Mouse (Mus musculus): ENCODE data around the gene Actl10. TPM values are rescaled to one million over a fixed set of nuclear protein-coding genes. Genes with fewer than 3 reads are reported as not detected.

Actl10 gene
- polyA plus RNA-seq, 1 experiment from 2014 or later = 0.33 TPM

- Histone ChIP-seq H3K9me3 (no peaks in the 10 kb centered on the region), H3K27ac (replicated peaks) (0 out of 2 replicates have a peak overlapping the region, but pooled peaks have one; percentile 74), H3K36me3 (no peaks in the 10 kb centered on the region), H3K27me3 (no peaks in the 10 kb centered on the region), H3K9ac (peak overlapping the region; percentile 67; the same call in 1 of the 2 replicates), H3K4me3 (peak overlapping the region; percentile 79), H3K4me1 (replicated peaks) (peaks cover 50% of the 10 kb centered on the region), H3K4me2 (peak overlapping the region; percentile 87)
- no peak for ATAC-seq (ENCODE audit: low read depth)
- 60% methylated on average over 4 of the region's 4 CpGs for WGBS
Measured at GRCm38 (mm10) chr2:154570666-154571065, 19.1 kb downstream of the Actl10 start.

GRCm38 (mm10) chr2:154571266-154571665 lies 19.7 kb downstream of the Actl10 start:
- H3K4me1 ChIP-seq (replicated peaks) = peaks cover 44% of the 10 kb centered on the region
- no peak overlapping the region for H3K9ac ChIP-seq
- no peaks in the 10 kb centered on the region for H3K9me3 ChIP-seq
- 83% methylated on average over 4 of the region's 4 CpGs for WGBS
- no peak overlapping the region for H3K27ac ChIP-seq (replicated peaks)
- H3K27me3 ChIP-seq = no peaks in the 10 kb centered on the region
- no peak for ATAC-seq (ENCODE audit: low read depth)
- no peaks in the 10 kb centered on the region for H3K36me3 ChIP-seq
- H3K4me3 ChIP-seq = no peak overlapping the region
- H3K4me2 ChIP-seq = no peak overlapping the region

- H3K4me2 ChIP-seq = no peak overlapping the region
- no peaks in the 10 kb centered on the region for H3K36me3 ChIP-seq
- H3K27me3 ChIP-seq = no peaks in the 10 kb centered on the region
- no peak for ATAC-seq (ENCODE audit: low read depth)
- H3K9ac ChIP-seq = no peak overlapping the region
- whole genome bisulfite sequencing = 72% methylated on average over 8 of the region's 8 CpGs
- H3K4me3 ChIP-seq = no peak overlapping the region
- peaks cover 42% of the 10 kb centered on the region for H3K4me1 ChIP-seq (replicated peaks)
- no peaks in the 10 kb centered on the region for H3K9me3 ChIP-seq
- no peak overlapping the region; the same call in 1 of the 2 replicates for H3K27ac ChIP-seq (replicated peaks)
Measured at GRCm38 (mm10) chr2:154571976-154572375, 20.4 kb downstream of the Actl10 start.

- no peak overlapping the region for H3K4me3 ChIP-seq
- no peak for ATAC-seq (ENCODE audit: low read depth)
- H3K27me3 ChIP-seq = no peaks in the 10 kb centered on the region
- H3K4me2 ChIP-seq = no peak overlapping the region
- H3K4me1 ChIP-seq (replicated peaks) = peaks cover 44% of the 10 kb centered on the region
- H3K27ac ChIP-seq (replicated peaks) = no peak overlapping the region
- H3K9ac ChIP-seq = no peak overlapping the region
- H3K9me3 ChIP-seq = no peaks in the 10 kb centered on the region
- WGBS = 82% methylated on average over 3 of the region's 3 CpGs
- H3K36me3 ChIP-seq = no peaks in the 10 kb centered on the region
Measured at GRCm38 (mm10) chr2:154572996-154573395, 21.4 kb downstream of the Actl10 start.

GRCm38 (mm10) chr2:154574271-154574670 lies 22.7 kb downstream of the Actl10 start:
- no peak overlapping the region for H3K4me3 ChIP-seq
- ATAC-seq (ENCODE audit: low read depth) = no peak
- no peaks in the 10 kb centered on the region for H3K27me3 ChIP-seq
- no peaks in the 10 kb centered on the region for H3K36me3 ChIP-seq
- H3K9ac ChIP-seq = no peak overlapping the region
- 23% methylated on average over 7 of the region's 7 CpGs for WGBS
- no peak overlapping the region for H3K4me2 ChIP-seq
- peaks cover 32% of the 10 kb centered on the region for H3K4me1 ChIP-seq (replicated peaks)
- no peaks in the 10 kb centered on the region for H3K9me3 ChIP-seq
- H3K27ac ChIP-seq (replicated peaks) = no peak overlapping the region

GRCm38 (mm10) chr2:154576876-154577743 lies 25.5 kb downstream of the Actl10 start:
- ATAC-seq (ENCODE audit: low read depth) = peak; percentile 75
- peak overlapping the region; percentile 53 for H3K9ac ChIP-seq
- peaks cover 19% of the 10 kb centered on the region for H3K4me1 ChIP-seq (replicated peaks)
- no peak overlapping the region for H3K4me2 ChIP-seq
- peak overlapping the region; percentile 75 for H3K27ac ChIP-seq (replicated peaks)
- 15% methylated on average over 12 of the region's 12 CpGs for WGBS
- no peaks in the 10 kb centered on the region for H3K36me3 ChIP-seq
- no peaks in the 10 kb centered on the region for H3K27me3 ChIP-seq
- H3K9me3 ChIP-seq = no peaks in the 10 kb centered on the region
- H3K4me3 ChIP-seq = no peak overlapping the region

- ATAC-seq (ENCODE audit: low read depth) = 0 out of 2 replicates have a peak, but pooled peaks have one; percentile 38
- peak overlapping the region; percentile 75 for H3K27ac ChIP-seq (replicated peaks)
- 59% methylated on average over 6 of the region's 6 CpGs for WGBS
Measured at GRCm38 (mm10) chr2:154577744-154578067, 26.1 kb downstream of the Actl10 start.

GRCm38 (mm10) chr2:154580586-154580985 lies 29.0 kb downstream of the Actl10 start:
- no peak for ATAC-seq (ENCODE audit: low read depth)
- H3K27ac ChIP-seq (replicated peaks) = no peak overlapping the region; the same call in 1 of the 2 replicates
- H3K4me1 ChIP-seq (replicated peaks) = peaks cover 35% of the 10 kb centered on the region
- H3K36me3 ChIP-seq = no peaks in the 10 kb centered on the region
- H3K4me2 ChIP-seq = no peak overlapping the region
- WGBS = 75% methylated on average over 8 of the region's 8 CpGs
- H3K9ac ChIP-seq = no peak overlapping the region
- no peaks in the 10 kb centered on the region for H3K27me3 ChIP-seq
- H3K4me3 ChIP-seq = no peak overlapping the region
- no peaks in the 10 kb centered on the region for H3K9me3 ChIP-seq

More at GRCm38 (mm10) chr2:154577744-154578067, 26.1 kb downstream of the Actl10 start:
- Histone ChIP-seq H3K36me3 (no peaks in the 10 kb centered on the region), H3K4me3 (no peak overlapping the region), H3K4me1 (replicated peaks) (peaks cover 19% of the 10 kb centered on the region), H3K27me3 (no peaks in the 10 kb centered on the region), H3K9me3 (no peaks in the 10 kb centered on the region), H3K4me2 (no peak overlapping the region), H3K9ac (peak overlapping the region; percentile 22; the same call in 1 of the 2 replicates)

- H3K4me3 ChIP-seq = no peak overlapping the region
- no peak for ATAC-seq (ENCODE audit: low read depth)
- no peaks in the 10 kb centered on the region for H3K36me3 ChIP-seq
- H3K27ac ChIP-seq (replicated peaks) = no peak overlapping the region
- no peak overlapping the region for H3K4me2 ChIP-seq
- no peaks in the 10 kb centered on the region for H3K27me3 ChIP-seq
- peaks cover 38% of the 10 kb centered on the region for H3K4me1 ChIP-seq (replicated peaks)
- H3K9me3 ChIP-seq = no peaks in the 10 kb centered on the region
- H3K9ac ChIP-seq = no peak overlapping the region
- WGBS = 90% methylated on average over 1 of the region's 1 CpGs
Measured at GRCm38 (mm10) chr2:154581421-154581820, 29.8 kb downstream of the Actl10 start.

- 41% methylated on average over 15 of the region's 15 CpGs for WGBS
- Histone ChIP-seq H3K4me1 (replicated peaks) (peaks cover 23% of the 10 kb centered on the region), H3K4me2 (no peak overlapping the region), H3K9ac (0 out of 2 replicates have a peak overlapping the region, but pooled peaks have one; percentile 12), H3K4me3 (no peak overlapping the region), H3K36me3 (peaks cover 7% of the 10 kb centered on the region), H3K9me3 (no peaks in the 10 kb centered on the region), H3K27ac (replicated peaks) (peak overlapping the region; percentile 61), H3K27me3 (no peaks in the 10 kb centered on the region)
- peak; percentile 76 for ATAC-seq (ENCODE audit: low read depth)
Measured at GRCm38 (mm10) chr2:154583906-154584872, 32.6 kb downstream of the Actl10 start.

- Histone ChIP-seq H3K9ac (0 out of 2 replicates have a peak overlapping the region, but pooled peaks have one; percentile 12), H3K4me3 (no peak overlapping the region), H3K27ac (replicated peaks) (peak overlapping the region; percentile 61; the same call in 1 of the 2 replicates), H3K27me3 (no peaks in the 10 kb centered on the region), H3K36me3 (peaks cover 7% of the 10 kb centered on the region), H3K9me3 (no peaks in the 10 kb centered on the region), H3K4me1 (replicated peaks) (peaks cover 23% of the 10 kb centered on the region), H3K4me2 (no peak overlapping the region)
- whole genome bisulfite sequencing = 58% methylated on average over 17 of the region's 17 CpGs
- ATAC-seq (ENCODE audit: low read depth) = no peak; the same call in 1 of the 2 replicates
Measured at GRCm38 (mm10) chr2:154584931-154585601, 33.5 kb downstream of the Actl10 start.
